Mouse (Mus musculus): ENCODE results near the gene Prame. TPM values are rescaled to one million over a fixed set of nuclear protein-coding genes. Genes with fewer than 3 reads are reported as not detected.

Prame gene
- polyA plus RNA-seq (2017; shearing (Covaris generic)), result not detected

GRCm38 (mm10) chrX:135627605-135628004 is at the start of gene Prame:
Gene Prame (minus strand): TSS chrX:135627705.

GRCm38 (mm10) chrX:135598677-135599076 is 28.8 kb downstream of the Prame start, which contains the start of gene Nxf7:
Gene Nxf7 (minus strand): TSS chrX:135598777.

Other genes starting within 250 kb of the Prame start
- not detected for gene Gm7903, start 193.9 kb downstream of the Prame start, polyA plus RNA-seq (2017; shearing (Covaris generic))
- gene AV320801, start 133.1 kb downstream of the Prame start, polyA plus RNA-seq (2017; shearing (Covaris generic)), result not detected
- gene Nxf7, start 28.9 kb downstream of the Prame start, polyA plus RNA-seq (2017; shearing (Covaris generic)), result not detected
- not detected for gene Tcp11x2, start 66.1 kb upstream of the Prame start, polyA plus RNA-seq (2017; shearing (Covaris generic))
- gene Tmsb15a, start 97.6 kb upstream of the Prame start, polyA plus RNA-seq (2017; shearing (Covaris generic)), result not detected
- gene Armcx5, start 115.0 kb upstream of the Prame start, polyA plus RNA-seq (2017; shearing (Covaris generic)), result 10 to 100 TPM; 11.2 to 19.8 TPM
- 10 to 100 TPM; 11.9 to 20.2 TPM for gene Gprasp1, start 115.0 kb upstream of the Prame start, polyA plus RNA-seq (2017; shearing (Covaris generic))
- 10 to 100 TPM; 25.3 to 27.9 TPM for gene Bhlhb9, start 169.9 kb upstream of the Prame start, polyA plus RNA-seq (2017; shearing (Covaris generic))
- gene Gprasp2, start 211.3 kb upstream of the Prame start, polyA plus RNA-seq (2017; shearing (Covaris generic)), result 1 to 10 TPM; 2.9 to 3.4 TPM

Measured in activated CD4-positive, CD25-positive, alpha-beta regulatory T cell (primary cell).